Mouse (Mus musculus) kidney, adult 18-20 months (tissue): Measurements from ENCODE around the gene Gsdma3.
"Not testable (repeated sequence)": the region's sequence is repeated elsewhere in the genome, so short reads cannot be mapped to it uniquely, and the experiment has no call there.

Experiments
- DNase-seq: peaks from one replicate; pipeline ENCODE4 v3.0.0; 2021

Gene Gsdma3

DNA sequence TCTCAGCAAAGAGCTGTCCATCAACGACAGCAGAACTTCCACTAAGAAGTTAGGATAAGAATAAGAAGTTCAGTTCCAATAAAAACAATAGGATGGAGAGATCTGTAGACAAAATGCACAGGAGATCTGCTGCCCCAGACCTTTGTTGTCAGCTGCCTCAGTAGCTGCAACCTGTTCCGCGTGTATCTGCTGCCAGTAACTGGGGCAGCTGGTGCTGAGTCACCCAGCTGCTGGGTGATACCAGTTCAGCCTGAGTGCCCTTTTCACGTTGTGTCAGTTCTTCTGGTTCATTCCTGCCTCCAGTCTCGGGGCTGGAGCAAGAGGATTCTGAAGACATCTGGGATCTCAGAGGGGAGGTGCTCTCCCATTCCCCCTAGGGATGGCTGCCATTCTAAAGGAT, 45.7 kb downstream of the Gsdma3 start:
- no peak for DNase-seq

DNA sequence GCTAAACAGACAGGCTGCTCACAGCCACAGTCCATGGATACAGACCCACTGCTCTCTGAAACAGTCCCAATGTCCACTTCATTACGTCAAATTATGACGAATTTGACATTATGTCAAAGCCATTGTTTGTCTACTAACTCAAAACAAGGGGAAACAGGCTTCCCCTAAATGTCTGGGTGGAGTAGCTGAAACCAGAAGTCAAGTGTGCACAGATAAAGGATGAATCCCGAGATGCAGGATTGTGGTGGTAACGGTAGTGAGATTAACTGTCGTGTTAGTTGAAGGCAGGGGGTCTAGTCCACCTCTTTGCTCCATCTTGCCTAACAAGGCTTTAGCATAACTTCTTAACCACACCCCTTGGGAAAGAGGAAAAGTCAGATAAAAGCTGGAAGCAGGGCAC, 46.3 kb downstream of the Gsdma3 start:
- DNase-seq = no peak

DNA sequence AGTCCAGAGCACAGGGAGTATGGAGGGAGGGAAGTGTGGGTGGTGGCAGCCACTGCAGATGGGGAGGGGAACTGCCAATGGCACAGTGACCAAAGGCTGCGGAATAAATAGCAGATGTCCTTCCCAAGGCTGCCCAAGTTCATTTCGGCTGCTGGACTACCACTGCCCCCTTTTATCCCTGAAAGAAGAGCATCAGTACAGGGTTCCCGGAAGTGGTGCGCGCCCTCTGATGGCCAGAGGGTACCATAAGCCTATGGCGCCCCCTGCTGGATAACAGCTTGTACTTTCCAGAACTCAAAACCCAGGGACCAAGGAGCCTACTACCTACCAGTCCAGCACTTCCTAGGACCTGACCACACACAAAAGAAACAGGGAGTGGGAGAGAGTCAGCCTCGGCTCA, 47.0 kb downstream of the Gsdma3 start:
- peak; percentile 61 for DNase-seq

DNA sequence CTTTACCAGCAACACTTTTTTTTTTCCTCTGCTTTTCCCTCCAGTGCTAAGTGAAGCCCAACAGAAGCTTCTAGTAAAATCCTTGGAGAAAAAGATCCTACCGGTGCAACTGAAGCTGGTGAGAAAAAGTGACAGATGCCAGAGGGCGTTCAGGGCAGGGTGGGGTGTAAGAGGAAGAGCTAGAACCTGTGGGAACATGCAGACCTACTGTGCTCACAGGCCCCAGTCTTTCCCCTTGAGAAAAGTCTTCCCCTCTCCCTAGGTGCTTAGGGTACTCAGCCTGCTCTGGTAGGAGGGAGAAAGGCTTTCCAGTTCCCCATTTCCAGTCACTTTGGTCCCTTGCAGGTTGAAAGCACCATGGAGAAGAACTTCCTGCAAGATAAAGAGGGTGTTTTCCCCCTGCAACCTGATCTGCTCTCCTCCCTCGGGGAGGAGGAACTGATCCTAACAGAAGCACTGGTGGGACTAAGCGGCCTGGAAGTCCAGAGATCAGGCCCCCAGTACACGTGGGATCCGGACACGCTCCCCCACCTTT, 49.7 kb downstream of the Gsdma3 start:
- DNase-seq = no peak

DNA sequence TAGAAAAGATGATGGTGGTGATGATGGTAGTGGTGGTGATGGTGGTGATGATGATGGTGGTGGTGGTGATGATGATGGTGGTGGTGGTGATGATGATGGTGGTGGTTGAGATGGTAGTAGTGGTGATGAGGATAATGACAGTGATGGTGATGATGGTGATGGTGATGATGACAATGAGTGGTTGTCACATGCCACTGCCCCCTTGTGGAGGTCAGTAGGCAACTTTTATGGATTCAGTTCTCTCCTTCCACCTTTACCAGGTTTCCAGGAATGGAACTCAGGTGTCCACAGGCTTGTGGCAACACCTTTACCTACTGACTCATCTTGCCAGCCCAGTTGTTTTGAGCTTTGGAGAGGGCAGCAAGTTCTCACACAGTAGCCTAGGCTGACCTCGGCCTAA, 53.9 kb downstream of the Gsdma3 start:
- DNase-seq = no peak

DNA sequence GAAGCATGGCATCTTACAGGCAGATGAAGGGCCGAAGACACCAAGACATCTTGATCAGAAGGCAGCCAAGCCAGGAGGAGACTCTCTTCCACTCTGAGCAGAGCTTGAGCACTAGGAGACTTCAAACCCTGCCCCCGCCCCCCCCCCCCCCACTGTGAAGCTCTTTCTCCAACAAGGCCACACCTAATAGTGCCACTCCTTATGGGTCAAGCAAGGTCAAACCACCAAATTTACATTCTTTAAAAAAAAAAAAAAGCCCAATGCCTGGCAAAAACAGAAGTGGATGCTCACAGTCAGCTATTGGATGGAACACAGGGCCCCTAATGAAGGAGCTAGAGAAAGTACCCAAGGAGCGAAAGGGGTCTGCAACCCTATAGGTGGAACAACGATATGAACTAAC, 54.4 kb downstream of the Gsdma3 start:
- DNase-seq = not testable (repeated sequence)

DNA sequence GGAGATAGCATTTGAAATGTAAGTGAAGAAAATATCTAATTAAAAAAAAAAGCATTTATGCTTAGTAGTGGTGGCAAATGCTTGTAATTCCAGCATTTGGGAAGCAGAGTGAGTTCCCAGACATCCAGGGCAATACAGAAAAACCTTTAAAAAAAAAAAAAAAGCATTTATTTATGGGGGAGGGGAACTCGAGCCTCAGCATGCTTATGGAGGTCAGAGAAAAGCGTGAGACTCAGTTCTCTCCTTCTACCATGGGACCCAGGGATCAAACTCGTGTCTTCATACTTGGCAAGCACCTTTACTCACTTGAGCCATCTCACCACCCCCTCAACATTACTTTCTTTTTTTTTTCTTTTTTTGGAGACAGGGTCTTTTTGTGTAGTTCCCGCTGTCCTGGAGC, 55.0 kb downstream of the Gsdma3 start:
- no peak for DNase-seq

DNA sequence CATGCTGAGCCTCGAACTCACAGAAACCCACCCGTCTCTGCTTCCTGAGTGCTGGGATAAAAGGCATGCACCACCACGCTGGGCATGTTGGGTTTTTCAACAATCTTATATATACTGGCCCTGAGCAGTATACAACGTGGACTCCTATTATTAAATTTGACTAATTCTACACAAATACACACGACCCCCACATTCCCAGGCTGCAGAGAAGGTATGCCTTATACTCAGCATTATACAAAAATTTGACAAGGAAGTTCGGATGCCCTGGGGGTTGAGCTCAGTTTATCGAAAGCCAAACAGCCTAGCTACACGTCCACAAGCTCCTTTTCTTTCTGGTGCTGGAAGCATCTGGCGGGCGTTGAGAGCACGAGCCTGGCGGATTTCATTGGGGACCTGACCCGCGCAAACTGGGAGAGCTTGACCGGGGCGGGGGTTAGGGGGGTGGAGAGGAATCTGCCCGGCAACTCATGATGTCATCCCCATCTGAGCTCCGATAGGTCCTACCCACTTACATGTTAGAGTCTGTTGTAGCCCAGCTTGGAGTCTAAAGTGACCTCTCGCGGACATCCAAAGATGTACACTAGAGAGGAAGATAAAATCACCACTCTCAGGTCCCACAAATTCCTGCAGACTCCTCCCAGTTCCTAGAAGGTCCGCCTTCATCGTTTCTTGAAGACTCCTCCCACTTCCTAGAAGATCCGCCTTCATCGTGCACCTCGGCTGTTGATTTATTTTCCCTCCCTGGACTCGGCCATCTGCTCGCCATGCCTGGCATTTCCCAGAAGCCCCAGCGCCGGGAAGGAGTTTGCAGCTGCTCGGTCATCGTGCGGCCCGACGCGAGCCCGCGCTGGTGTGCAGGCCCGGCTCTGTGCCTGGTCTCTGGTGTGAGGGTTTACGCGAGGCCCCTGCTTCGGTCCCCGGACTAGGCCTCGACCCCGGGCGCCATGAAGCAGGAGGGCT, 55.9 kb downstream of the Gsdma3 start, which contains the start of gene Psmd3:
TSS of gene Psmd3 (plus strand) at position 769 of the 960 bp plus-strand sequence.
- DNase-seq = peak; percentile 98

DNA sequence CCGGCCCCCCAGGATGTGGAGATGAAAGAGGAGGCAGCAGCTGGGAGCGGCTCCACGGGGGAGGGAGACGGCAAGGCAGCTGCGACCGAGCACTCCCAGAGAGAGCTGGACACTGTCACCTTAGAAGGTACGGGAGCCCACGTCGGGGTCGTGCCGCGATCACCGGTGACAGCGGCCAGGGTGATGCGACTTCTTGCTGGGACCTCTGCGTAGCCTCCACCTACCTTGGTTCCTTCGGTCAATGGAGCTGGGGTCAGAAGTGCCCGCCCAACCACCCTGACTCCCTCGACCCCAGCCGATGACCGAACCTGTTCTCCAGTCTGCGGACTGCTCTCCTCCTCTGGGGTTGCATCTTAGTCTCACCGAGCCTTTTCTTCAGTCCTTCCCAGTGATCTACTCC, 56.7 kb downstream of the Gsdma3 start:
- DNase-seq = peak; percentile 31

DNA sequence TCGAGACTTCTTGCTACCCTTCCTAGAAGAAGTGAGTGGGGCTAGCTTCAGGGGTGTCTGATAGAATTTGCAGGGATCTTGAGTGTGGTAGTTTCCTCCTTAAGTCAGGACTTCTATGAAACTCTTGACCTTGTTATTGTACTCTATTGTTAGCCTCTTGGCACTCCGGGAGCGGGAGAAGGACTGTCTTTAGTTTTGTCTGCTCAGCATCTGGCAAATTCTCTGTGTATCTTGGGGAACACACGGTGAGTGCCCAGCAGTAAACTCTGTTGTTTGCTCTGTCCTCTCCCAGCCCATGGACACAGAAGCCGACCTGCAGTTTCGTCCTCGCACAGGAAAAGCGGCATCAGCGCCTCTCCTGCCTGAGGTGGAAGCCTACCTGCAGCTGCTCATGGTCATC, 59.5 kb downstream of the Gsdma3 start:
- peak; percentile 21 for DNase-seq

DNA sequence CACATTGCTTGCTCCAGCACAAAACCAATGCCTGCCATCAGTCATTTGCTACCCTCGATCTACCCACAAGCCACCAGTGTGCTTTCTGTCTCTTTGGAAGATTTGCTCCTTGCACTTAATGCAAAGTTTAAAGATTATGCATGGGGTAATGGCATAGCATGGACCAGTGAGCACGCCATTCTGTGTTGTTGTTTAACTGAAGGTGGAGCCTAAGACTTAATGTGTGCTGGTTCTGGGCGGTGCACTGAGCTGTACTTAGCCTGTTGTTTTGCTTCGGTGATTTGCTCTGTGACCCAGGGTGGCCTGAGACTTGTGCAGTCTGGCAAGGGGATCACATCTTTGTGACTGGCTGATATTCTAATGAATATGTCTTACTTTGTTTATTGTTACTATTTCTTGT, 60.8 kb downstream of the Gsdma3 start:
- peak; percentile 70 for DNase-seq
